Mouse (Mus musculus): ENCODE measurements around the gene Tfap2e.

Gene Tfap2e

GRCm38 (mm10) chr4:126736001-126736414 is at the start of gene Tfap2e:
Gene Tfap2e, minus strand, starts transcription at chr4:126736240.
- DNase-seq (ENCODE audit: low spot score): no peak

DNA sequence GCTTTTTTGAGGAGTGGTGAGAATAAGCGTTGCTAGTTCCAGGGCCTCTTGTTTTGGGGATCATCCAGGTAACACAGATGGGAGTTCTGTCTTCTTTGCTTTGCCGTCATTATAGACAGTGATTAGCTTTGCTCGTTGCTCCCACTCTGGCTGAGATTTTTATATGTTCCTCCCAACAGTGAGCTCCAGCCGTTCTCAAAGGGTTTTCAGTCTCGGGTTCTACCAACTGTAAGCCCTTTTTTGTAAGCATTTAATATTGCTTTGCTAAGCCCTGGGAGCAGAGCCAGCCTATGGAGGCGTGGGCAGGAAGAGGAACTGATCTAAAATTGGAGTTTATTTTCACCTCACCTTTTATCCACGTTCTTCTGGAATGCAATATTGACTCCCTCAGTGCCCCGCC is 47.0 kb upstream of the Tfap2e start:
- peak; percentile 44 for DNase-seq (ENCODE audit: low spot score)

- no peak for DNase-seq (ENCODE audit: low spot score)
Observed at GRCm38 (mm10) chr4:126782512-126782911, 46.5 kb upstream of the Tfap2e start.

DNA sequence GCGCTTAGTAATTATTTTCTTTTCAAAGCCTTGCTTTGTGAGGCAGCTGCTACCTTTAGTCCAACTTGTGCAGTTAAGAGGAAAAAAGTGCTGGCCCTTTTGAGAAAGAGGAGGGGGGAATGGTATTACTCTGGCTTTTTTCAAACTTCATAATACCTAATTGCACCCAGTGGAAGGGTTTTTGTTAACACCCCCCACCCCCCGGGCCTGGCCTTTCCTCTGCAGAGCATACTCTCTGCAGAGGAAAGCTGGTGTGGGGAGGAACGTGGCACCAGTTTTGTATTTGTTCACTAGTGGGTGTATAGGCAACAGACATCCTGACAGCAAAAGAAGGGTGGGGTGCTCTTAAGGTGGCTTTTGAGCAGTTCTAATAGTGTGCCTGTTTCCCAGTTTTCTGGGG is 45.8 kb upstream of the Tfap2e start:
- DNase-seq (ENCODE audit: low spot score): no peak

DNA sequence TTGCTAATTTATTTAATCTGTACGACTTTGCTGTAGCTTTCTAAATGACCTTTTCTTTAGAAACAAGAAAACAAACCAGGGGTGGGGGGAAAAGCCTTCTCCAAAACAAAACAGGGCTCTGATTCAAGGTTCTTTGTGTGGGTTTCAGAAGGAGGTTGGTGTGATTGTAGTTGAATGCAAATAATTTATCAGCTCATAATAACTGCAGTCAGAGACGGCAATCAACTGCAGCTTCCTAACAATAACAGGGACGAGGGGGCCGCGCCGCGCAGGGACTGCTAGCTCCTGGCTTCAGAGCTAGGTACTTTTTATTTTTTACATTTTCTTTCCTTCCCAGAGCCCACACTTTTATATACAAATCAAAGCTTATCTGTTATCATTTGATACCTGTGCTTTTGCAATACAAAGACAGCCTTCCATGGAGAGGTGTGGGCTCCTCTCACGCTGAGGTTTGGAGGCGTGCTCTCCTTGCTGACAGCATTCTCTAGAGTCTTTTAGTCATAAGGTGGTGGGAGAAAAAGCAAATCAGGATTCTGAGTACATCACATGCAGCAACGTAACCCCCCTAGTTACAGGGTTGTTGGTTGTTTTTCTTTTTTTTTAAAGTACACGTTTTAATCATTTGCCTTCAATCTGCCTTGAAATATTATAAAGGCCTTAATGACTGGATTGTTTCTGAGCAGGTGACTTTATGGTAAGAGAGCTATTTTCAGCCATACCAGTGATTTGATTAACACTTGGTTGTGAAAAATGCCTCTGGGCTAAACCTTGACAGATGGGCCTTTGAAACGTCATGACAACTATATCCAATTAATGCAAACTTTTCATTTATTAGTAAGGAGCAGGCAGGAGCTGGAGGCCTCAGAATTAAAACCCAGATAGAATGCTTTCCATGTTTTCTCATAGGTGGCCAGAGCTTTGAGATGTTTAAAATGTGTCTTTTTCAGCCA is 44.1 kb upstream of the Tfap2e start:
- DNase-seq (ENCODE audit: low spot score): no peak

- DNase-seq (ENCODE audit: low spot score): no peak
Observed at GRCm38 (mm10) chr4:126779148-126779581, 43.1 kb upstream of the Tfap2e start.

DNA sequence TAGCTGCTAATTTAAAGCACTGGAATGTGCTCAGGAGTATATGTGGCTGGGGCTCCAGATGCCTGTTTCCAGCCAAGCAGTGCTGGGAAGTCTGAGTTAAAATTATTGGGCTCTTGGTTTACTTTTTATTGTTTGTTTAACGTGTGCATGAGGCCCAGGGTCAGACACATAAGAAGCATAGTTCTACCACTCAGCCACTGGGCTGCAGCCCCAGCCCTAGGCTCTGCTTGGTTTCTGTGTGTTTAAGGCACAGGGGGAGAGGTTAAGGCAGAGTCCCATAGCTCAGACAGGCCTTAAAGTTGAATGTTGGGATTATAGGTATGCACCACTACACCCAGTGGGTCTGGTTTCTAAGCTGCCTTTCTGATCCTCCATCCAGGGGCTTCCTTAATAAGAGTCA is 39.1 kb upstream of the Tfap2e start:
- no peak for DNase-seq (ENCODE audit: low spot score)

DNA sequence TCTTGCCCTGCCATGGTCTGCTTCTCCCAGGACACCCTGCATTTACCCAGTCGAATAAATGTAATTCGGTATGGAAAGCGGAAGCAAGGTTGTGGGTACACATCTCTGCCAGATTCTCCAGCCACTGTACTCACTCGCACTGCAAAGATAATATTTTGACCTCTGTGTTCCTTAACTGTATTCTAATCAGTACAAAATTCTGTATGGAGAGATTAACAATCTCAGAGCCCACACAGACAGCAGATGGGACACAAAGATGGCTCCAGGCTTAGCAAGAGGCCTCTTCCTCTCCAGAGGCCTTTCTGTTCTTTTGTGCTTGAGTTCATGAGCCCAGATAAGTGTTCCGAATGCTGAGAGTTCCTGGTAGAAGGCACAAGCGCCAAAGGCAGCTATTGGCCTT is 37.8 kb upstream of the Tfap2e start:
- DNase-seq (ENCODE audit: low spot score): no peak

DNA sequence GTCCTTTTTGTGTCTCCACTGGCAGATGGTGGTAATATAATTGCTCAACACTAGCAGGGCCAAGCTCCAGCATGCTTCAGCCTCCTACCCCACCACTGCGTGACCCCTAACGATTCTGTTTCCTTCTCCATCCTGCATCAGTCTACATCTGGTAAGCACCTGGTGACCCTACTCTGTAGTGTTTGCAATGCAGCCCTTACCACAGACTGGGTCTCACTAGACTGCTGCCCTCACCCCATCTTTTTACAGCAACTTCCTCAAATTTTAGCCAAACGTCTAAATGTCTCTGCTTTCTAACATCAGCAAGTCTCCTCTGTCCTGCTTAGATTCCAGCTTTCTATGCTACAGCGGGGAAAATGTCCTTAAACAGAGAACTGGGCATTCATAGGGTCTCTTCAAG is 34.8 kb upstream of the Tfap2e start:
- no peak for DNase-seq (ENCODE audit: low spot score)

DNA sequence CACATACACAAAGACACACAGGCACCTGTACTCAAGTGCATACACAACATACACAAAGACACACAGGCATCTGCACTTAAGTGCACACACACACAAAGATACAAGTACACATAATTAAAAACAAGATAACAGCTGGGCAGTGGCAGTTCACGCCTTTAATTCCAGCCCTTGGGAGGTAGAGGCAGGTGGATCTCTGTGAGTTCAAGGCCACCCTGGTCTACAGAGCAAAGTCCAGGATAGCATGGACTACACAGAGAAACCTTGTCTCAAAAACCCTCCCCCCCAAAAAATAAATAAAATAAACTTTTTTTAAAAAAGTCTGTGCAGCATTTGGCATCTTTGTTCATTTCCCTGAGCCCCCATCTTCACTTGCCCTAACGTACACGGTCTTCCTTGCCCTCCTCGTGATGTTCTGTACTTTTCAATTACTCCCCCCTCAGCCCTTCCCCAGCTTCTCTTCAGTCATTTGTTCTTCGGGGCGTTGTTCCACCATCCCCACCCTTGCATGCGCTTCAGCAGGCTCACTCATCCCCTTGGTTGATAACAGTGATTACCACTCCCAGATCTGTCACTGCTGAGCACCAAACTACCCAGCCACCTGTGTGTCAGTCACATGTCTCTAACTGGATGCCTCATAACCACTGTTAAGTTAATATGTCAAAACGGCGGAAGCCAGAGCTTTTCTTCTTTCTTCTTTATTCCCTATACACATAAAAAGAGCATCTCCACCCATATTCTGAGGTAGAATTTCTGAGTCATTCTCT is 33.9 kb upstream of the Tfap2e start:
- no peak for DNase-seq (ENCODE audit: low spot score)

DNA sequence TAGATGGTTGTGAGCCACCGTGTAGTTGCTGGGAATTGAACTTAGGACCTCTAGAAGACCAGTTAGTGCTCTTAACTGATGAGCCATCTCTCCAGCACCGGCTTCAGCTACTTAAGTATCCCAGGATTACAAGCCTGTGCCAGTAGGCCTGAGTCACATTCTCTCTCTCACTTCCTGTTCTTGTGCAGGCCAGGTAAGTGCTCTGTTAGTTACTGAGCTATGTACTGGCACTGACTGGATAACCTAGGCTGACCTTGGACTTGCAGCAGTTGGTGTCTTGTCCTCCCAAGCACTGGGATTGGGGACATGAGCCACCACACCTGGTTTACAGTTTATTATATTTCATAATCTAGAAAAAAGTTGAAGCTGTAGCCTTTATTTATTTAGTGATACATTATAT is 27.4 kb upstream of the Tfap2e start:
- DNase-seq (ENCODE audit: low spot score): no peak

GRCm38 (mm10) chr4:126762586-126763359 is 26.7 kb upstream of the Tfap2e start:
- DNase-seq (ENCODE audit: low spot score): no peak

DNA sequence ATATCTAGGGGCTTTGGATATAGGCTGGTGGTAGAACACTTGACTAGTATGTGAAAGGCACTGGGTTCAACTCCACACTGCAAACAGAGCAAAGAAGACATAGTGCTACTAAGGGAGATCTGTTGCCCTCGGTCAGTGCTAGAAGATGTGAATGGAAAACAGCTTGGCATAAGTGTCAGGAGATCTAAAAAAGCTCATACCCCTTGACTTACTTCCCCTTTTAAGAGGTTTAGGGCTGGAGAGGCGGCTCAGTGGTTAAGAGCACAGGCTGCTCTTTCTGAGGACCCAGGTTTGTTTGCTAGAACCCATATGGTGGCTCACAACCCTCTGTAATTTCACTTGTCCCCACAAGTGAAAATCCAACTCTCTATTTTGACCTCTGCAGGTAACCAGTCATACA is 23.4 kb upstream of the Tfap2e start:
- DNase-seq (ENCODE audit: low spot score): no peak

DNA sequence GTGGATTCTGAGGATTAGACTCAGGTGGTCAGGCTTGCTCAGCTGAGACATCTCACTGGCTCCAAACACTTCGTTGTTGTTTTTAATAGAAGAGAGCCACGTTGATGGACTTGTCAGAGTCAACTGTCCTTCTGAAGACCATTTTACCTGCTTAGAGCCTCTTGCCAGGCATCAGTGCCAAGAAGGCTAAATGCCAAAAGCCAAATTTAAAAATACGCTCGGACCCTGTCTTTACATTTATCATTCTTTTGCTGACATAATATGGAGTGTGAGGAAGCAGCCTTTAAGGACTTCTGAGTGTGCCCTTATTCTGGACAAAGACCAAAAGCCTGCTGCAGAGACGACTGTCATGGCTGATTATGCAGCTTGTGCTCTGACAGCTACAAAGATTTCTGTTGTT is 22.3 kb upstream of the Tfap2e start:
- no peak for DNase-seq (ENCODE audit: low spot score)

GRCm38 (mm10) chr4:126756766-126757165 is 20.7 kb upstream of the Tfap2e start:
- DNase-seq (ENCODE audit: low spot score): no peak

DNA sequence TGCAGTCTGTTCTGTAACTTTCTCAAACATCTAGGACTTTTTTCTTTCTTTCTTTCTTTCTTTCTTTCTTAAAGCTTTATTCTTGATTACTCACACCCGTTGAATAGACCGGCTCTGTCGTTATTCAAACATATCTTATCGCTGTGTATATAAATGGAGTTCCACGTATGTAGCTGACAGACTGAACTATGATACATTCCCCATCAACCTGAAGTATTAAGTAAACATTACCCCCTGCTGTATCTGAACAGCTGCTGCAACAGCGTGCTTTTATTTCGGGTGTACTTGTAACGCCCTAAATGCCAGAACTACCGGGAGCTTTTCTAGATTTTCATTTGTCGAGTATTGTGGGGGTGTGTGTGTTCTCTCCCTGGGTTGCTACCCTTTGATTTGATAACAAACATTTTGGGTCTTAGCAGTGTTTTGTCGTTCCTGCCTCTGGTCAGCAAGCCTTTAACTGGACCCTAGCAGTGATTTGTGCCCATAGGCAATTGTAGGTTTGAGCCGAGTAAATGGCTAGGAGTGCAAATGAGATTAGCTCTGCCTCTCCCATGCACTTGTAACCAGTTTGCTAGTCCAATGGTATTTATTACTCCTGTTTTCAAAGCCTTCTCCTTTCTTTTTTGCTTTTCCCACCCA is 18.8 kb upstream of the Tfap2e start:
- no peak for DNase-seq (ENCODE audit: low spot score)

GRCm38 (mm10) chr4:126754231-126754611 is 18.2 kb upstream of the Tfap2e start:
- no peak for DNase-seq (ENCODE audit: low spot score)

DNA sequence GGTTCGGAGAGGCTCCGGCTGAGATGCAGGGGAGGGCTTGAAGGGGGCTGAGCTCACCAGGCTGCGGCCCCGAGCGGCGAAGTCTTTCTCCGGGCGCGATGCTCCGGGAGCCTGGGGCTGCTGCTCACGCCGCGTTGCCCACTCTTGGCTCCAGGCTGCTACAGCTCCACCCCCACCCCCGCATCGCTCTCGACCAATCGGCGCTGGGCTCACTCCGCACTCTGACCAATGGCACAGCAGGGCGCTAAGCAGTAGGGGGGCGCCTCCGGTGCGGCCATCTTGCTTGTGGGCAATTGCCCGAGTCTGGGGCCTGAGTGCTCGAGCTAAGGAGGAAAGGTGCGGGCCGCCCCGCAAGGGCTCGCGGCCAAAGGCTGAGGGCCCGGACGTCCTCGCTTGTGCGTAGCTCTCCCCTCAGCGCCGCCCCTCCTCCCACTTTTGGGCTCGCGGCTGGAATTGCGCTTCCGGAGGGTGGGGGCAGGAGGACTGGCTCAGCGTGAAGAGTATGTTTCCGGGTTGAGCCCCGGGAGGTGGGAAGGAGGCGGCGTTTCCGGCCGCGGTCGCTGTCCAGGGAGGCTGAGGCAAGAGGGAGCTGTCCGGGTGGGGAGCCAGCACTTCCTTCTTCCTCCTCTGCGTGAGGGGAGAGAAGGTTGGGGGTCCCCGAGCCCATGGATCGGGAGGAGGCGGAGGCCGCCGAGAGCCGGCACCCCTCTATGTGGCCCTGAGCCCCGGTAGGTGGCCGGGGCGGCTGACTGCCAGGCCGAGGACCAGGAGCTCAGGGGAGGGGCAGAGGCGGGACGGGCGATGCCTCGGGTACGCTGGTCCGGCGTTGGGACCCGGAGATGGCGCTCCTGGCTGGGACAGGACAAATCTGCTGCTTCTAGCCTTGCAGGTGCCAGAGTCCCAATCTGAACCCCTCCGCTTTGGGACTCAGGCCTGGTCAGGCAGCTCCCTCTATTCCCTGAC is 17.5 kb upstream of the Tfap2e start, which contains the start of the genes Ncdn and AU040320:
Ncdn (minus strand) TSS at position 171 of the 963 bp plus-strand sequence.
AU040320 (plus strand) TSS at position 277 of the 963 bp plus-strand sequence.
- peak; percentile 95 for DNase-seq (ENCODE audit: low spot score)

- no peak for DNase-seq (ENCODE audit: low spot score)
Observed at GRCm38 (mm10) chr4:126752608-126753141, 16.6 kb upstream of the Tfap2e start.

DNA sequence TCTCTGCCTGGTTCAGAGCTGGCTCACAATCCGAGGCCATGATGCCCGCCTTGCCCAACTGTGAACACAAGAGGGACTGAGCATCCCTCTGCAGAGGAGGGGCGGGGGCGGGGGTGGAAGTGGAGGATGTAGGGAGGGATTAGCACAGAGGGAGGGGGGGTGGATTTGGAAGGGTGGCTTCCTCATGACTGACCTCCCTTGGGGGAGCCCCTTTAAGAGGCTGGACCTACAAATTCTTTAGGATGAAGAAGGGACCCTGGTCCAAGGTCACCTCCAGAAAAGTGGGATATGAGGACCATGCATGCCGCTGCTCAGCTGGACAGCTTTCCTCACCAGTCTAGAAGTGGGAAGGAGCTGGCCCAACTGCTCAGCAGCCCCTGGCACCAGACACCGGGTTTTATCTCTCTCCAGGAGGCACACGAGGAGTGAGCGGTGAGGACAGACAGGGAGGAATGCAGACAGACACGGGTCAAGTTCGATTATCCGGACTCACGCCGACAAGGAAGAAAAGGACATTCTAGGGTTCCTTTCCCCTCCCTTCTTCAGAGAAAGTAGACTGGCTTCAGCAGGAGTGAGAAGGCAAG is 16.1 kb upstream of the Tfap2e start:
- DNase-seq (ENCODE audit: low spot score): no peak
